Mouse (Mus musculus): ENCODE measurements around the gene Nr1i3.
A peak's percentile ranks its signal among the peaks of the same experiment; 100 is the strongest.

DNA sequence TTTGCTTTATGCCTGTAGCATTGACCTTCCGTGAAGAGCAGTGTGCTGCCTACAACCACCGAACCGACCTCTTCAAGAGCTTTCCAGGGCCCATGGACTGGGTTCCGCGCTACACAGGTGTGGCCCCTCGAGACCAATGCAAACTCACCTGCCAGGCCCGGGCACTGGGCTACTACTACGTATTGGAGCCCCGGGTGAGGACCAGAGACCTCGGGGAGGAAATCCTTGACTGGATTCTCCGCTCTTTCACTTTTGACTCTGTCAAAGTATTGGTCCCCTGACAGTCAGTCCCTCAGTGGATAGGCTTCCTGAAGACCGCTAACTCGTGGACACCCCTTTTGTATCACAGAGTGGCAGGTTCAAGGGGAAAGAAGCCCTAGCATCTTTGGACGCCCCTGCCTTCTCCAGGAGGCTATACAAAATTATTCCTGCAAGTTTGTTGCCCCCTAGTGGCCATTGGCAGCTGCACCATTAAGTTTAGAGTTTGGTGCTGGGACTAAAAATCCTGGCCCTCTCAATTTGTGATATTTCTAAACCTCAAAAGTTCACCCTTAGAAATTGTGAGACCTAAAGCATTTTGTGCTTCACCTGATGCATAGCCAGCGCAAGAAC is 43.3 kb downstream of the Nr1i3 start:
- no peak for TF ChIP-seq POLR2A (IDR thresholded peaks at IDR 0.05; ENCODE audit: low read depth, low read length)
- peak; percentile 59; the same call in 1 of the 2 replicates for TF ChIP-seq CTCF (IDR thresholded peaks at IDR 0.05; ENCODE audit: extremely low read depth, insufficient read depth, insufficient read length, insufficient replicate concordance)
